Mouse (Mus musculus): ENCODE data around the gene Ercc4.
A peak's percentile ranks its signal among the peaks of the same experiment; 100 is the strongest.
"Not testable (repeated sequence)": the region's sequence is repeated elsewhere in the genome, so short reads cannot be mapped to it uniquely, and the experiment has no call there.

Gene Ercc4

DNA sequence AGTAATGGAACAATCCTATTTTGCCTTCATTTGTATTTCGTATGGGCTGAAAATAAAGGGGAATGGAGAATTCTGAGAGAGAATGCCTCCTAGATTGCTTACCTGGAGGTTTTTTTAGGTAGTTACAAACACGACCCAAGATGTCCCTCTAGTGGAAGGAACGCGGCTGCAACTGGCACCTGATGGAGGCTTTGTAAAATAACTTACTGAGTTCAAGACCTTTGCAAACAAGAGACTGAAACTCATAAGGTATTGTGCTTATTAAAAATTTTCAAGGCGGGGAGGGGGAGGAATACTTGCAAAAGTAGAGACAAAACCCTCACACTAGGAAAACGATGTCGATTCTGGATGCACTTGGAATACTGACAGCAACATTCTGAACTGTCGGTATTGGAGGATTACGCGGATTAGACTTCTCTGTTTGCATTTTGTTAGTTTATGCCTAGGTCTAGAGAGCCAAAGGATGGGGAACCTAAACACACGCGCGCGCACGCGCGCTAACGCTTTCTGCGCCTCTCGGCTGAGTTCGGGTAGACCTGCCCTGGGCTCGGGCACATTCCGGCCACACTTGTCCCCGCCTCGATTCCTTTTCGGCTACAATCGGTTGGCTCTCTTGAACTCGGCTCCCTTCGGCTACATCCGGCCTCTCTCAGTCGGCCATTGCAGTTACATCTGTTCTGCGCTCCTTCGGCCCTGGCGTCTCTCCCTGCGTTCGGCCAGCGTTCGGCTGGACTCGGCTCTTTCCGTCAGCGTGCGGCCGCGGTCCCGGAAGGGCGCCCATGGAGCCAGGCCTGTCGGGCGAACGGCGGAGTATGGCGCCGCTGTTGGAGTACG is at the start of gene Ercc4:
Gene Ercc4, plus strand, starts transcription at position 529 of the 834 bp plus-strand sequence.
- peak; percentile 96 for DNase-seq (ENCODE audit: low spot score)

DNA sequence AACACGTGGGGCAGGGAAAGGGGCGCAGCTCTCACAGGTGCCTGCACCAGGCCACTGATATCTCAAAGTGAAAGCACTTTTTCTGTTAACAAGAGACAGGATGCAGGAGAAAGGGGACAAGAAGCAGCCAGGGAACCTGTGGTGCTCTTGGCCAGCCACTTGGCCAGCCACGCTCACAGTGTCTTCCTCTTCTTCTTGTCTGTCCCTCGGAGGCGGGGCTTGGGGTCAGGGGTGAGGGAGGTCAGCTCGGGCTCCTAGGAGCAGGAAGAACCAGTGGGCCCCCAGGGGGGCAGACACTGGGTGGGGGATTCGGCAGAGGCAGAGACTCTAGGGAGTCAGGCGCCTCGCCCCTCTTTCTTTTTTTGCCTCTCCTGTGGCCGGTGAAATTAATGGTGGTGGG is 48.4 kb upstream of the Ercc4 start:
- no peak for DNase-seq (ENCODE audit: low spot score)

DNA sequence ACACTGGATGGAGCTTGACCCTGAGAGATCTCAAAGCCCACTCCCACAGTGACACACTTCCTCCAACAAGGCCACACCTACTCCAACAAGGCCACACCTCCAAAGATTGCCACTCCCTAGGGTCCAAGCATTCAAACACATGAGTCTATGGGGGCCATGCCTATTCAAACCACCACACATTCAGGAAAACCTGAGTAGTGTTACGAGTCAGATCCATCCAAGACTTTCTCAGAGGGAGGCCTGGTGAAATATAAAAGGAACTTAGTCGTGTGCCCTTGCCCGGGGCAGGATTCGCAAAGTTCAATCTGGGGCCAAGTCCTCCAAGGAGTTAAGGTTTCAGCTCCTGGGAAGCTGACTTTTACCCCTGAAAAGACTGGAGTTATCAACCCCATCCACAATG is 35.3 kb upstream of the Ercc4 start:
- no peak for DNase-seq (ENCODE audit: low spot score)

DNA sequence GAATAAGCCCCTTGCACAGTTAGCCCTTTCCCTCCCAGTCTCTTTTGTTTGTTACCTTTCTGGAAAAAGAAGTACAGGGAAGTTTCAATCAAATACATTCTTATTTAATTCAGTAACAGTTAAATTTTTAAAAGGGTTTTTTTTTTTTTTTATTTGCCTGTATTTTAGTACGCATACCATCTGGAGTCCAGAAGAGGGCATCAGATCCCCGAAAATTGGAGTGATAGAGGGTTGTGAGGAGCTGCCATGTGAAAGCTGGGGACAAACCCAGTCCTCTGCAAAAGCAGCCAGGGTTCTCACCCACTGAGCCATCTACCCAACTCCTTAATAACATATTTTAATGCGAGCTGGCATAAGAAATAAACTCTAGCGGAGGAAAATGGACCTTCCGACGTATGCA is 29.3 kb upstream of the Ercc4 start:
- DNase-seq (ENCODE audit: low spot score), result peak; percentile 7

DNA sequence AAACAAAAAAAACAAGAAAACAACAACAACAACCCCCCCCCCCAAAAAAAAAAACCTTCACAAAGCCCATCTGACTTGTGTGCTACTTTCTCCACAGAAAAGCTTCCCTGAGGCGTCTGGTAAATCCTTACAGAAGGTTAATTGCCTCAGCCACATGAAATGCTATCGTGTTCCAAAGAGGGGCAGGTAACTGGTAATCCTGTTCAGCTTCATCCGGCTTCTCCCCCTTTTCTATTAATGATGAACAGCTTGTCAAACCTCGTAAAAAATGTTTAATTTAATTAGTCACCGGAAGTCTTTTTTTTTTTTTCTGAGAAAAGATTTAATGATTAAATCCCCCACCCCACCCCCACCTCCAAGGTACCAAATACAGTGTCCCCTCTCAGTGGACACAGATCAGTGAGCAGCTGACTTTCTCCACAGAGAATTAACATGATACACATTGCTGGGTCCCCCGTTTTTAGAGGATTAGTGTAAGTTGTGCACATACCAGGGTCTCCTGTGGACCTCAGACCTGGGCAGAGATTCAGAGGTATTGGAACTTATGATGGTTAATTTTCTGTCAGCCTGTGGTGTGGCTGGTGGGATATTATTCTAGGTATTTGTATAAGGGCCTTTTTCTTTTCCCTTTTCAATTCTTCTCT is 26.2 kb upstream of the Ercc4 start:
- no peak for DNase-seq (ENCODE audit: low spot score)

DNA sequence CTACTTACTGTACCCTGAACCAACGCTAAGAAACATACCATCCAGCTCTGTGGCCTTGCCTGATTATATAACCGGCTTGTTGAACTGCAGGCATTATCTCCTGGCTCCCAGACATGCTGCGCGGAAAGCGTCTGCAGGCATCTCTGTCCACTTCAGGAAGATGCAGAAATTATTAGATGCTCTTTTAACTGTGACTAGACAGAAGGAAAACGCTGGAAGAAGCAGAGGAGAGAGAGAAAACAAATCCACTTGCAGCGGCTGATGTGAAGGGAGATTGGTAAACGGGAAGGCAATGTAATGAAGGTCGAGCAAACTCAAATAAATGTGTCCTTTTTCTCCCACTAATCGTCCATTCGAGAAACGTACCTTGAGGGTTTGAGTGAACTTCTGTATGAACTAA is 1.1 kb upstream of the Ercc4 start:
- no peak for DNase-seq (ENCODE audit: low spot score)

DNA sequence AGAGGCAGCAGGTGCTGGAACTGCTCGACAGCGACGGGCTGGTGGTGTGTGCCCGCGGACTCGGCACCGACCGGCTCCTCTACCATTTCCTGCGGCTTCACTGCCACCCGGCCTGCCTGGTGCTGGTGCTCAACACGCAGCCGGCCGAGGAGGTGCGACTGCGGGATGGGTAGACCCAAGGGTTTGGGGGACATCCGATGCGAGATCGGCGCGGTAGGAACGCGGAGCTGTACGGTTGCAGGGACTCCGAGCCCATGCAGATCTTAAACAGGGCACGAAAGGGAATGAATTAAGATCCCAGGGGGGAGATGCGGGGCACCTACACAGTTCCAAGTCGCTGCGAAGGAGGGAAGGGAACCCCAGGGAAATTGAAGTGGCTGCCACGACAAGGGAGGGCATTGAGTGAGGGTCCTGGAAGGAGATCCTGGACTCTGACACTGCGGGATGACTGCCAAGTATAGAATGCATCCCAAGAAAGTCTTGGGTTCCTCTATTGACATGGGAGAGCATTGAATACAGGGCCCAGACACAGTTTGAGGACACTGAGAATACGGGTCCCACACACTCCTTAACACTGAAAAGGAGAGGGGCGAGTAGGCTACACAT is 609 bp downstream of the Ercc4 start:
- no peak for DNase-seq (ENCODE audit: low spot score)

DNA sequence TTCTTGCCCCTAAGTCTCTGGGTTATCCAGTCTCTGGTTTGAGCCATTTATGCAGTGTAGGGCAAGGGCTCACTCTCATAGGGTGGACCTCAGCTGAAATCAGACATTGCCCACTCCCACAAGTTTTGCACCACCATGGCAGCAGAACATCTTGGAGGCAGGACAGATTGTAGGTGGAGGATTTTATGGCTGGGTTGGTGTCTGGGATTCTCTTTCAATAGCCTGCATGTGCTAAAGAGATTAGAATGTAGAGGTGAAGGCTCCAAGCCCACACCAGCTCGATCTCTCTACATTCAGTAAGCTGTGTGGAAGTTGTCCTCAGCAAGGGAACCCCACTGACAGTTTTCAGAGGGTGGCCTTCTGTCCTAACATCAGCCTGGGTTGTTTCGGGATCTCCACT is 5.3 kb downstream of the Ercc4 start:
- DNase-seq (ENCODE audit: low spot score), result no peak

DNA sequence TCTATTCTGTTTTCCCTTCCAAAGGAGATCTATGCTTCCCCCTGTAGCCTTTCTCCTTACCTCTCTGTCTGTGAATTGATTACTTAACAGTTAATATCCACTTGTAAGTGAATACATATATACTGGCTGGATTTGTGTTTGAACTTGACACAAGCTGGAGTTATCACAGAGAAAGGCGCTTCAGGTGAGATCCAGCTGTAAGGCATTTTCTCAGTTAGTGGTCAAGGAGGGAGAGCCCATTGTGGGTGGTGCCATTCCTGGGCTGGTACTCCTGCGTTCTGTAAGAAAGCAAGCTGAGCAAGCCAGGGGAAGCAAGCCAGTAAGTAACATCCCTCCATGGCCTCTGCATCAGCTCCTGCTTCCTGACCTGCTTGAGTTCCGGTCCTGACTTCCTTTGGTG is 6.0 kb downstream of the Ercc4 start:
- DNase-seq (ENCODE audit: low spot score), result not testable (repeated sequence)

DNA sequence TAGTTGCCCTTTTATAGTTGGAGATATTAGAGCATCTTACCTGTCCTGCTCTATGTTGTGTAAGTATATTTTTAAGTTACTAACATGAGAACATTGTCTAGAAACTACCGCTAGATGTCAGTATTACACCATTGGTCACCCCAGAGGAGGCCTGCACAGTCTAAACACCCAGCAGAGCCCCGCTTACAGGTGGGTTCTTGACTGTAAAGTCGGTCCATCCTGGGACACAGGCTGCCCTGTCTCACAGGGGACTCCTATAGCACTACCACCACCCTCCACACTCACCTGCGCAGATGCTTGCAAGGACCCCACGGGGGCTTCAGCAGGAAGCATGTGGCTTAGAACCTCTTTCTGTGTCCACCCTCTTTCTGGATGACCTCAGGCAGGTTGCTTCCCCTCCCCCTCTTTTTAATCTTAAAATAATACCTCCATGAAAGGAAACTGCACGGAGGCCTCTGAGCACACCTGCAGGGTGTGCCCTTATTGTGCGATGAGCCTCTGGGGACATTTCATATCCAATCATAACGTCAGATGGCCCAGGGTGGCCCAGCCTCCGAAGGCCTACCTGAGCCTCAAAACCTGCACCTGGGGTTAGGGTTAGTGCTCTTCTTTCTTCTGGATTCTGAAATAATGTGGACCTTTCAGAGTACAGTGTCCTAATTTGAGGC is 7.9 kb downstream of the Ercc4 start:
- peak; percentile 83 for DNase-seq (ENCODE audit: low spot score)

DNA sequence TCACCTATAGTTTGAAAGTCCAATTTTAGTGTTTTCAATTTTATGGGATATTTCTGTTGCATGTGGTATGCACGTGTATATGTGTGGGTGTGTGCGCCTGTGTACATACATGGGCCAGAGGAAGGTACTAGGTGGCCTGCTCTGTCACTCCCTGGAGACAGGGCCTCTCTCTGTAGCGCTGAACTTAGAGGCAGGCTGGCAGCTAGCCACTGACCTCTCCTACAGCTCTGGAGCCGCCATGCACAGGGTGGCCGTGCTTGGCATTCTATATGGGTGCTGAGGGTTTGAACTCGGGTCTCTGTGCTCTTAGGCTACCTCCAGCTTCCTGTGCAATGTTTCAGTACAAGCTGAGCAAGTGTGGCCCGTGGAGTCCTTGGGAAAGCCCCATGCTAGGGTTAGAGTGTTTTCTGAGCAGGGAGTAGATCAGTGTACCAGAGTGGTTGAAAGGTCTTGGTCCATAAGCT is 8.5 kb downstream of the Ercc4 start:
- DNase-seq (ENCODE audit: low spot score), result no peak

DNA sequence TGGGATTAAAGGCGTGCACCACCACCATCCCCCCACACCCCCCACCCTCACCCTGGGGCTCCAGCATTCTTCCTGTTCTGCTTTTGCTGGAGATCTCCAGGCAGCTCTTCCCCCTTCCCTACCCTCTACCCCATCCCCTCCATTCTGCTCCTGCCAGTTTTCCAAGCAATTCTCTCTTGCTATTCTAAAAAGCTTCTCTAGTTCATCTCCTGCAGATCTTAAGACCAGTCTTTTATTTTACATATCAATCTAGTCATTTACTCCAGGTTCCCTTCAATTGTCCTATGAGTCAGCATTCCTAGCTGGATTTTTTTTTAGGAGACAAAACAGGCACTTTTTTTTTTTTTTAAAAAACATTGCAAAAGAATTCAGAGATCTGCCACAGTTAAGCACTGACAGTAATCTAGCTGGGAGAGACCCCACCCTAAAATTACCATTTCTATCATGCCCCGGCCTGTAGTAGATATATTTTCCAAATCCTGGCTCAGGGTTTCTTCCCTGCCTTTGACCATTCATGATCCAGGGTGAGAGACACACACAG is 9.3 kb downstream of the Ercc4 start:
- no peak for DNase-seq (ENCODE audit: low spot score)

DNA sequence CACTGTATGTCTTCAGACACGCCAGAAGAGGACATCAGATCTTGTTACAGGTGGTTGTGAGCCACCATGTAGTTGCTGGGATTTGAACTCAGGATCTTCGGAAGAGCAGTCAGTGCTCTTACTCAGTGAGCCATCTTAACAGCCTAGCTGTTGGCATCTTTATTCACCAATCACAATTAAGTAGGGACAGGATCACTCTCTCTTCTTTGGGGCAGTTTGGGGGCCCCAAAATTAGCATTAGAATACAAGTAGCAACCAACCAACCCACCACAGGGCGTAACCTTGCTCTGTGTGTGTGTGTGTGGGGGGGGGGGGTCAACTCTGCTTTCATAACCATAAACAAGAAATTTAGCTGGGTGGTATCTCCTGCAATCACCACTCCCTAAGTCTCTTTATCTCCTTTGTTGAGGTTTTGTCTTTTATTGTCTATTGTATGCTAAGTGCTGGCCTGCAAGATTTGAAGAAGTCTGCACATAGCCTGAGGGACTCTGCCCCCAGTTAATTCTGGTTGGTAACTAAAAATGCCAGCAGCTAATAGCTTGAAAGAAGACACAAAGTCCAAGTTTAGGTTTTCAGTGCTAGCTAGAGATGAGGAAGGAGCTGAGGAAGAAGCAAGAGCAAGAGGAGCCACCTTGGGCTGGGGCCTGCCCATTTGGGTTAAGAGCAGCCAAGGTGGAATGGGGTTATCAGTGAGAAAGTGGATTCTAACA is 10.3 kb downstream of the Ercc4 start:
- DNase-seq (ENCODE audit: low spot score), result no peak

DNA sequence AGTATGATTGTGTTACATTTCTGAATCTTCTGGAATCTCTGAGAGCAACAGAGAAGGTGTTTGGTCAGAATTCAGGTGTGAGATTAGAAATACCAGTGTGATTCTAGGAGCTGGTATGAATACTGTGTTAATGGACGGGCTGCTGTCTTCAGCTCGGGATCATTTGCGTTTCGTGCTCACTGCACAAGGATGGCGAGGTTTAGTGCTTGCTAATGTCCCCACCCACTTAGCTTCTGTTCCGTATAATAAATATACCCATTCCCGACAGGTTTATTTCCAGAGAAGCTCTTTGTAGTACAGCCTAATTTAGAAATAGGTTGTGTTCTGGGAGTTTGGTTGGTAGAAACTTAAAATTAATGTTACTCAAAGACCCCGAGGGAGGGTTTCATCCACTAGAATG is 15.9 kb downstream of the Ercc4 start:
- DNase-seq (ENCODE audit: low spot score), result no peak

DNA sequence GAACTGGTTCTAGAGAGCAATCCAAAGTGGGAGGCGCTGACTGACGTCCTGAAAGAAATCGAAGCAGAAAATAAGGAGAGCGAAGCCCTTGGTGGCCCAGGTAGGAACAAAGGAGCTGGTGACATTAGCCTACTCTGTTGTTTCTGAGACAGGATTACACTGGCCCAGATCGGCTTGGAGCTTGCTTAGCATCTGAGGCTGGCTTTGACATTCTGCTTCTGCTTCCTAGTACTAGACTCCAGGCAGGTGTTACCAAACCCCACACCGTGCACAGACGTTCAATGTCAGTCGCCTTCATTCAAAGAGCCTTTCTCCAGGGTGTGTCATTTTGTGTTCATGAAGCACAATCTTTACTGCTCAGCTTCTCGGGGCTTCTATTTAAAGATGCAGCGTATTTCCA is 18.1 kb downstream of the Ercc4 start:
- DNase-seq (ENCODE audit: low spot score), result no peak

DNA sequence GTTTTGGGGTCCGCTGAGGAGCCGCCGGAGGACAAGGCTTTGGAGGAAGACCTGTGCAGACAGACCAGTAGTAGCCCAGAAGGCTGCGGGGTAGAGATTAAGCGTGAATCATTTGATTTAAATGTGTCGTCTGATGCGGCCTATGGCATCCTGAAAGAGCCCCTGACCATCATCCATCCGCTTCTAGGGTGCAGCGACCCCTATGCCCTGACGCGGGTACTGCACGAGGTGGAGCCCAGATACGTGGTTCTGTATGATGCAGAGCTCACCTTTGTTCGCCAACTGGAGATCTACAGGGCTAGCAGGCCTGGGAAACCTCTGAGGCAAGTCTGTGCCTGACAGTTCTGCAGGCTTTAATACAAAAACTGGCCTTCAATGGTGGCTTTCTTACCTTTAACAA is 20.9 kb downstream of the Ercc4 start:
- peak; percentile 59 for DNase-seq (ENCODE audit: low spot score)

DNA sequence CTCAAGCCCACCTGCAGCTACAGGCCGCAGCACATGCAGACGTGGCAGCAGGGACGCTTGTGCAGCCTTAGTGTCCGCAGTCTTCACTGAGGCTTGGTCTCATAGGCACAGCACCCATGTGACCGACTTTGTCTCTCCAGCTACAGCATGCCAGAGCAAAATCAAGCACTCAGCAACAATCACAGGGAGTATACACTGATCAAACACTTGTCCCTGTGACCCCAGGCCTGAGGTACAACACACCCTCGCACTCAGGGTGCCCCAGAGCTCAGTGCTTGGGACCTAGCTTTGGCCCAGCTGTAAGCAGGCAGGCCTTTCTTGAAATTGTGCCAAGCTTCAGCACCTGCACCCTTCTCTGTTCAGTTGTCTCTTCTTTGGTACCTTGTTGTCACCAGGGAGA is 31.7 kb downstream of the Ercc4 start:
- DNase-seq (ENCODE audit: low spot score), result no peak

DNA sequence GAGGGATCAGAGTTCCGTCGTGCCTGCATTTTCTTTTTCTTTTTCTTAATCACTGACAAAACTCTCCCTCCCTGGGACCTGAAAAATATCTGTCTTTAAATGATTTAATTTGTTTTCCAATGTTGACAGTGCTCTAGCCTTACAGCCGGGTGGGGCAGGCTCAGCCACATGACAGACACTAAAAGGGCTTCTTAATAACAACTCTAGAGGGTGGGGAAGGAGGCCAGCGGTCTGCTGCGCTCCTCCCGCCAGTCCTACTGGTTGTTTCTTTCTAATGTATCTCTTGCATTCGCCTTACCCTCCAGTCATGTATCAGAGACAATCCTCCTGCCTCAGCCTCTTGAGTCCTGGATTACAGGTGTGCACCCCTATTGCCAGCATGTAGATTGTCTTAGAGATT is 34.4 kb downstream of the Ercc4 start:
- no peak for DNase-seq (ENCODE audit: low spot score)

DNA sequence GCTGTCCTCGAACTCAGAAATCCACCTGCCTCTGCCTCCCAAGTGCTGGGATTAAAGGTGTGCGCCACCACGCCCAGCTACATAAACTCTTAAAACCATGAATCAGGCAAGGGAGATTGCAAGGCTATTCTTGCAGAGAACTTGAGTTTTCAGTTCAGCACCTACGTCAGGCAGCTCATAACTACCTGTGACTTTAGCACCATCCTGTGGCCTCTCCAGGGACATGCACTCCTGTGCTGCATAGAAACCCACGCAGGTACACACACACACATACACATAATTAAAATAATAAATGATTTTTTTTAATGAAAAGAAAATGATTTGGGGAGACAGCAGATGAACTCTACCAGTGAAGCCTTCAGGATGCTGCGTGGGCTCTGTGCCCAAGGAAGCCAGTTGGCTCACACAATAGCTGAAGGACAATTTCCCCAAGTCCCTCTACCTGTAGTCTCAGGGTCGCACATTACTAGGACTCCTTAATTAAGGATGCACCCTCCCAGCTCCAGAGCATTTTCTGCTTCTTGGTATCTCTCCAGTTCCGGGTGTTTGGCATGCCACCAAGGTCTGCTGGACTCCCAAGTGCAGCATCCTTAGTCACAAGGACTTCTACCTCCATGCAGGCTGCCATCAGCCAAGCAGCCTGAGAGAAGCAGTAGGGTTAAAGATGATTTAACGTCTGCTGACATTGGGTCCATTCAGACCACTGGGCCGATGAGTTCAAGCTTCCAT is 35.4 kb downstream of the Ercc4 start:
- no peak for DNase-seq (ENCODE audit: low spot score)

DNA sequence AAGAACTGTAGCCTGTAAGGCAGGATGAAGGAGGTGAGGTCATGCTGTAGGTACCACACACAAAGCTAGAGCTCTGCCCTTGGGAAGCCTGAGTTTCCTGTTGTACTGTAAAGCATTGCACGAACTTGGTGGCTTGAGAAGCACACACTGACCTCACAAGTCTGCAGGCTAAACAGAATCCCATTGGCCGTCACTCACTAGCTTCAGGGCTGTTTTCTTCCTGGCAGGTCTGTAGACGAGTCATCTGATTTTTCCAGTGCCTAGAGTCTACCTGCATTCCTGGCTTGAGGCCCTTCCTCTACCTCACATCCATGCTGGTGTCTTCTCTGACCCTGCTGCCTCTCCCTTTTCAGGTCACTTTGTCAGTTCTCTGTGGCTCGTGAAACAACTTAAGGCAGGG is 36.7 kb downstream of the Ercc4 start:
- DNase-seq (ENCODE audit: low spot score), result no peak
